Mouse (Mus musculus) testis, adult 2 months (tissue): ENCODE measurements around the gene St6galnac4.

Experiments used
- CTCF ChIP-seq: fragments of 200-500 bp; IDR thresholded peaks from 2 replicates; pipeline ENCODE4 v1.5.1; 2012; ENCODE audit warnings: low read depth, mild to moderate bottlenecking, inconsistent platforms, low read length, moderate library complexity; ENCODE audit not compliant: control insufficient read depth, insufficient read depth, insufficient replicate concordance
- POLR2A ChIP-seq: fragments of 200-500 bp; IDR thresholded peaks from 2 replicates; pipeline ENCODE4 v1.6.1; 2012; ENCODE audit warnings: low read depth, mild to moderate bottlenecking, inconsistent platforms, low read length, moderate library complexity; ENCODE audit not compliant: control insufficient read depth

GRCm38 (mm10) chr2:32637778-32638281 is 50.9 kb downstream of the St6galnac4 start:
- TF ChIP-seq CTCF (no peak), POLR2A (no peak)
